Mouse (Mus musculus) limb, embryonic 15.5 days (tissue): ENCODE results near the gene Slc29a2. TPM values are rescaled to one million over a fixed set of nuclear protein-coding genes. Genes with fewer than 3 reads are reported as not detected.

Experiments
- ATAC-seq: fragments of 200-750 bp; cut with Nextera tagmentation; 2 replicates; pipeline ENCODE4 v1.8.0; 2017; ENCODE audit warnings: low read depth, moderate TSS enrichment; ENCODE audit not compliant: insufficient number of reproducible peaks, low FRiP score, low TSS enrichment
- H3K27ac ChIP-seq: fragments of 300-500 bp; sonication (generic); 2 replicates; pipeline ENCODE4 v1.5.1; 2015; ENCODE audit warnings: moderate library complexity, mild to moderate bottlenecking, inconsistent platforms
- H3K27me3 ChIP-seq: fragments of 300-500 bp; sonication (generic); 2 replicates; pipeline ENCODE4 v1.6.1; 2015; ENCODE audit warnings: inconsistent platforms
- H3K36me3 ChIP-seq: fragments of 300-500 bp; sonication (generic); 2 replicates; pipeline ENCODE4 v1.6.1; 2015; ENCODE audit warnings: inconsistent platforms
- H3K4me1 ChIP-seq: fragments of 300-500 bp; sonication (generic); 2 replicates; pipeline ENCODE4 v1.6.1; 2015; ENCODE audit warnings: inconsistent platforms
- H3K4me2 ChIP-seq: fragments of 300-500 bp; sonication (generic); 2 replicates; pipeline ENCODE4 v1.6.1; 2015; ENCODE audit warnings: mild to moderate bottlenecking, inconsistent platforms
- H3K4me3 ChIP-seq: fragments of 300-500 bp; sonication (generic); 2 replicates; pipeline ENCODE4 v1.5.1; 2015; ENCODE audit warnings: mild to moderate bottlenecking, inconsistent platforms
- H3K9ac ChIP-seq: fragments of 300-500 bp; sonication (generic); 2 replicates; pipeline ENCODE4 v1.6.1; 2015; ENCODE audit warnings: inconsistent platforms
- H3K9me3 ChIP-seq: fragments of 300-500 bp; sonication (generic); 2 replicates; pipeline ENCODE4 v1.6.1; 2016; ENCODE audit warnings: inconsistent platforms
- WGBS: fragments of 180-500 bp; shearing (Covaris S2); methylation state at CpG from one replicate; pipeline ENCODE4 v1.1.7; 2015; 5-methylcytosine and 5-hydroxymethylcytosine counted together
- polyA plus RNA-seq: library from polyadenylated mRNA; unstranded; fragments of >200 nt; fragmentation: Nextera tagmentation; extraction: Ambion mirVana; gene quantifications from 2 replicates; pipeline ENCODE4 v1.2.1, GENCODE M21; 2015

Gene Slc29a2
- polyA plus RNA-seq, 1 experiment from 2014 or later, result 4.4 TPM

- H3K27ac ChIP-seq, result no peak overlapping the region
- WGBS, result 45% methylated on average over 6 of the region's 6 CpGs
- peaks cover 55% of the 10 kb centered on the region for H3K4me1 ChIP-seq
- no peak for ATAC-seq
- no peaks in the 10 kb centered on the region for H3K9me3 ChIP-seq
- H3K4me3 ChIP-seq, result no peak overlapping the region
- H3K36me3 ChIP-seq, result no peaks in the 10 kb centered on the region
- H3K9ac ChIP-seq, result no peak overlapping the region
- no peaks in the 10 kb centered on the region for H3K27me3 ChIP-seq
- no peak overlapping the region for H3K4me2 ChIP-seq
Measured at GRCm38 (mm10) chr19:5062446-5062845, 38.8 kb downstream of the Slc29a2 start.

GRCm38 (mm10) chr19:5065104-5065503 is 41.4 kb downstream of the Slc29a2 start:
- peaks cover 3% of the 10 kb centered on the region; the same call in 1 of the 2 replicates for H3K27me3 ChIP-seq
- no peaks in the 10 kb centered on the region for H3K36me3 ChIP-seq
- no peaks in the 10 kb centered on the region for H3K9me3 ChIP-seq
- peaks cover 58% of the 10 kb centered on the region for H3K4me1 ChIP-seq
- H3K27ac ChIP-seq, result no peak overlapping the region
- 59% methylated on average over 7 of the region's 7 CpGs for WGBS
- no peak overlapping the region for H3K9ac ChIP-seq
- no peak overlapping the region for H3K4me2 ChIP-seq
- ATAC-seq, result no peak
- no peak overlapping the region for H3K4me3 ChIP-seq

DNA sequence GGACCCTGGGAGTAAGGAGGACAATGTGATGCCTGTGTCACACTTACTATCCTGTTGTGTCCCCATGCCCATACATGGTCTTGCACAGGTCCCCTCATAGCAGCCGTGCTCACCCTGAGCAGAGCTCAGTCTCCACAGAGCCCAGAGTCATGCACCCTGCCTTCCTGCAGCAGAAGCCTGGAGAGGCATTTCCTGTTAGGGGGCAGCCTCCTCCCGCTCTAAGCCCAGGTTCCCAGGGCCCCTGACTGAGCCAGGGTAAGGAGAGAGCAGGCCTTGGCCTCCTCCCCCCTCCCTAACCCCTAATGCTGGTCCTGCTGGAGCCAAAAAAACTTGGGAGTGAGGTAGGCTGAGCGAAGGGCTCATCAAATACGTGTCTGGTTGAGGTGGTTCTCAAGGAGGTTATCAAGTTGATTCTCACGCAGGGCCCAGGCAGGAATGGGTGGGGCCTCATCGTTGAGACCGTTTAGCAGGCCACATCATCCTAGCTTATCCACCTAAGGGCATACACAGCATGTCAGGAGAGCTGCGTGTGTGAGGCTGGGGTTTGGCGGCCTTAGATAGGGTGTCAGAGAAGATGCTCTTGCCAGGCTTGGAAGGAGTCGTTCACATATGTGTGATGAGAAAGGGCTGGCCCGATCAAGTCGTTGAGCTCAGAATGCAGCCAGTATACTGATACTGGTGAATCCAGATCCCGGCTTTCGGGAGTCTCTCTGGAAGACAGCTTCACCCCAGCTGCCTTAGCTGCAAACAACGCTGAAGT is 43.6 kb downstream of the Slc29a2 start:
- H3K4me3 ChIP-seq, result peak overlapping the region; percentile 67
- peak overlapping the region; percentile 91 for H3K4me2 ChIP-seq
- peak overlapping the region; percentile 96 for H3K27ac ChIP-seq
- no peaks in the 10 kb centered on the region for H3K36me3 ChIP-seq
- no peaks in the 10 kb centered on the region for H3K9me3 ChIP-seq
- H3K27me3 ChIP-seq, result peaks cover 3% of the 10 kb centered on the region; the same call in 1 of the 2 replicates
- H3K4me1 ChIP-seq, result peaks cover 60% of the 10 kb centered on the region
- WGBS, result 7% methylated on average over 15 of the region's 15 CpGs
- peak overlapping the region; percentile 80 for H3K9ac ChIP-seq
- no peak for ATAC-seq

DNA sequence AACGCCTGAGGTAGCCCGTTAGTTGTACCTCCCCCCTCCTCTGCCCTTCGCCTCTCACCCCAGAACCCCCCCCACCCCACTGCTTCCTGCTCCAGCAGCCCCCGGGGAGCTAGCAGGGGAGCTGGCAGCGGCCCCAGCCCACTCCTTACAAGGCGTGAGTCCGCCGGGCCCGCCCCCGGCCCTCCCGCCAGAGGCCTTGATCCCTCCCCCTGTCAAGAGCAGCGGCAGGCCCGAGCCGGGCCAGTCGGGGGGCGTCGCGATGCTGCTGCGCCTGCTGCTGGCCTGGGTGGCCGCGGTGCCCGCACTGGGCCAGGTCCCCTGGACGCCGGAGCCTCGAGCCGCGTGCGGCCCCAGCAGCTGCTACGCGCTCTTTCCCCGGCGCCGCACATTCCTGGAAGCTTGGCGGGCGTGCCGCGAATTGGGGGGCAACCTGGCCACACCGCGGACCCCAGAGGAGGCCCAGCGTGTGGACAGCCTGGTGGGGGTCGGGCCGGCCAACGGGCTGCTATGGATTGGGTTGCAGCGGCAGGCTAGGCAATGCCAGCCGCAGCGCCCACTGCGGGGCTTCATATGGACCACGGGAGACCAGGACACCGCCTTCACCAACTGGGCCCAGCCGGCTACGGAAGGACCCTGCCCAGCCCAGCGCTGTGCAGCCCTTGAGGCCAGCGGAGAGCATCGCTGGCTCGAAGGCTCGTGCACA is 44.4 kb downstream of the Slc29a2 start, which contains the start of gene Cd248:
TSS of gene Cd248 (plus strand) at position 212 of the 703 bp plus-strand sequence.
- under 1% methylated on average over 52 of the region's 56 CpGs for WGBS
- H3K4me1 ChIP-seq, result peaks cover 66% of the 10 kb centered on the region
- ATAC-seq, result peak; percentile 64
- H3K27ac ChIP-seq, result peak within 1 kb of the TSS; percentile 96
- H3K4me2 ChIP-seq, result peak within 1 kb of the TSS; percentile 91
- peak within 1 kb of the TSS; percentile 67 for H3K4me3 ChIP-seq
- H3K9ac ChIP-seq, result peak within 1 kb of the TSS; percentile 80
- H3K36me3 ChIP-seq, result no peaks in the 10 kb centered on the region
- H3K9me3 ChIP-seq, result no peaks in the 10 kb centered on the region
- H3K27me3 ChIP-seq, result peaks cover 3% of the 10 kb centered on the region; the same call in 1 of the 2 replicates

DNA sequence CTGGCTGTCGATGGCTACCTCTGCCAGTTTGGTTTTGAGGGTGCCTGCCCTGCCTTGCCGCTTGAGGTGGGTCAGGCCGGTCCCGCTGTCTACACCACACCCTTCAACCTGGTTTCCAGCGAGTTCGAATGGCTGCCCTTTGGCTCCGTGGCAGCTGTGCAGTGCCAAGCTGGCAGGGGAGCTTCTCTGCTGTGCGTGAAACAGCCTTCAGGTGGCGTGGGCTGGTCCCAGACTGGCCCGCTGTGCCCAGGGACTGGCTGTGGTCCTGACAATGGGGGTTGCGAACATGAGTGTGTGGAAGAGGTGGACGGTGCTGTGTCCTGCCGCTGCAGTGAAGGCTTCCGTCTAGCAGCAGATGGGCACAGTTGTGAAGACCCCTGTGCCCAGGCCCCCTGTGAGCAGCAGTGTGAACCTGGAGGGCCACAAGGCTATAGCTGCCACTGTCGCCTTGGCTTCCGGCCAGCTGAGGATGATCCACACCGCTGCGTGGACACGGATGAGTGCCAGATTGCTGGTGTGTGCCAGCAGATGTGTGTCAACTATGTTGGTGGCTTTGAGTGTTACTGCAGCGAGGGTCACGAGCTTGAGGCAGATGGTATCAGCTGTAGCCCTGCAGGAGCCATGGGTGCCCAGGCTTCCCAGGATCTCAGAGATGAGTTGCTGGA is 45.0 kb downstream of the Slc29a2 start:
- no peaks in the 10 kb centered on the region for H3K36me3 ChIP-seq
- no peak for ATAC-seq
- peak overlapping the region; percentile 96 for H3K27ac ChIP-seq
- H3K4me1 ChIP-seq, result peaks cover 72% of the 10 kb centered on the region
- H3K4me2 ChIP-seq, result peak overlapping the region; percentile 91
- peak overlapping the region; percentile 80 for H3K9ac ChIP-seq
- peaks cover 3% of the 10 kb centered on the region; the same call in 1 of the 2 replicates for H3K27me3 ChIP-seq
- peak overlapping the region; percentile 67 for H3K4me3 ChIP-seq
- 27% methylated on average over 21 of the region's 21 CpGs for WGBS
- H3K9me3 ChIP-seq, result no peaks in the 10 kb centered on the region

- H3K4me2 ChIP-seq, result peak overlapping the region; percentile 91
- WGBS, result 69% methylated on average over 5 of the region's 5 CpGs
Measured at GRCm38 (mm10) chr19:5069486-5069885, 45.8 kb downstream of the Slc29a2 start.

GRCm38 (mm10) chr19:5069978-5070377 is 46.3 kb downstream of the Slc29a2 start:
- peak overlapping the region; percentile 91 for H3K4me2 ChIP-seq
- no peaks in the 10 kb centered on the region for H3K36me3 ChIP-seq
- peaks cover 71% of the 10 kb centered on the region for H3K4me1 ChIP-seq
- ATAC-seq, result no peak
- peak overlapping the region; percentile 67 for H3K4me3 ChIP-seq
- 71% methylated on average over 7 of the region's 7 CpGs for WGBS
- H3K27ac ChIP-seq, result peak overlapping the region; percentile 96
- peaks cover 6% of the 10 kb centered on the region; the same call in 1 of the 2 replicates for H3K27me3 ChIP-seq
- 0 out of 2 replicates have a peak overlapping the region, but pooled peaks have one; percentile 20 for H3K9ac ChIP-seq
- no peaks in the 10 kb centered on the region for H3K9me3 ChIP-seq

More at GRCm38 (mm10) chr19:5069486-5069885, 45.8 kb downstream of the Slc29a2 start:
- H3K36me3 ChIP-seq, result no peaks in the 10 kb centered on the region
- peak overlapping the region; percentile 67 for H3K4me3 ChIP-seq
- no peak overlapping the region for H3K9ac ChIP-seq
- H3K27ac ChIP-seq, result peak overlapping the region; percentile 96
- ATAC-seq, result no peak
- H3K4me1 ChIP-seq, result peaks cover 74% of the 10 kb centered on the region
- peaks cover 6% of the 10 kb centered on the region; the same call in 1 of the 2 replicates for H3K27me3 ChIP-seq
- no peaks in the 10 kb centered on the region for H3K9me3 ChIP-seq

DNA sequence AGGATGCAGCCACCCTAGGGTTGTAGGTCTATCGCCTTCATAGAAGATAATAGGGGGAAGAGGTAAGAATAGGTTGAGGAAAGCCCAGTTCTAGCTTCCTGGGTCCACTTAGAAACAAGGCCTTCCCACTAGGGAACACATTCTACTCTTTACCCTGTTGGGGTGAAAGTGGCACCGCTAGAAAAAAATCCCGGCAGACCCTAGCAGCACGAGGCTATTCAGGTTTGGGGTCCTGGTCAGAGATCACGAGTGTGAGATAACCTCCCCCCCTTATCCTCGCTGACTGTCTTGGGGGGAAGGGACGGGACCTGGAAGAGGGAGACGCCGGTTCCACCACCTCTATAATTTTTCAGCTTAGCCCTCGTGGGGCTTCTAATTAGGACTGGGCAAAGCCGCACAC is 47.4 kb downstream of the Slc29a2 start:
- Histone ChIP-seq H3K27ac (peak overlapping the region; percentile 96), H3K4me2 (peak overlapping the region; percentile 91), H3K4me1 (peaks cover 64% of the 10 kb centered on the region), H3K27me3 (peaks cover 6% of the 10 kb centered on the region; the same call in 1 of the 2 replicates), H3K36me3 (no peaks in the 10 kb centered on the region), H3K4me3 (peak overlapping the region; percentile 67), H3K9ac (peak overlapping the region; percentile 28; the same call in 1 of the 2 replicates), H3K9me3 (no peaks in the 10 kb centered on the region)
- 8% methylated on average over 11 of the region's 11 CpGs for WGBS
- ATAC-seq, result no peak

GRCm38 (mm10) chr19:5071545-5072369 is 48.1 kb downstream of the Slc29a2 start:
- under 1% methylated on average over 40 of the region's 40 CpGs for WGBS
- Histone ChIP-seq H3K9ac (peak overlapping the region; percentile 28; the same call in 1 of the 2 replicates), H3K4me2 (peak overlapping the region; percentile 91), H3K27me3 (peaks cover 6% of the 10 kb centered on the region; the same call in 1 of the 2 replicates), H3K4me1 (peaks cover 63% of the 10 kb centered on the region), H3K4me3 (peak overlapping the region; percentile 67), H3K27ac (peak overlapping the region; percentile 96), H3K36me3 (no peaks in the 10 kb centered on the region), H3K9me3 (no peaks in the 10 kb centered on the region)
- peak; percentile 86 for ATAC-seq

DNA sequence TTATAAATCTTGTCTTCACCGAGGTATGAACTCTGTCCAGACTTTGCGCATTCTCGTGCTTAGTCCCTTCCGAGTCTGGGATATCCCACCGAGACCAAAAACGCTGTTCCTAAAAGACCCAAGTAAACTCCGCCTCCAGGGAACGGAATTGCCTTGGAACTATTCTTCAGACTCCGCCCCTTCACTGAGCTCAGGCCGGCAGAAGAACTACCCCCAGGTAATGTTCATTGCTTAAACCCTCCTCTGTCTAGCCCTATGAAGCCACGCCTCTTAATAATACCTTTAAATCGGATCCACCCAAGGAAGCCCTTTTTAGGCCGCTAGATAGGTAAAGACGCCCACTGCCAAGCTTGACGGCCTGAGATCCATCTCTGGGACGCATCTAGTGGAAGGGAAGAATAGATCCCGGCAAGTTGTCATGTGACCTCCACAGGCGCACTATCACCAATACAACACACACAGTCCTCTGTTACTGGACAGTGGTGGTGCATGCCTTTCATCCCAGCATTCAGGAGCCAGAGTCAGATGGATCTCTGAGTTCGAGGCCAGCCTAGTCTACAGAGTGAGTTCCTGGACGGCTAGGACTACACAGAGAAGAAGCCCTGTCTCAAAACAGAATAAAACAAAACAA is 48.8 kb downstream of the Slc29a2 start:
- Histone ChIP-seq H3K27me3 (peaks cover 6% of the 10 kb centered on the region; the same call in 1 of the 2 replicates), H3K27ac (peak overlapping the region; percentile 96), H3K4me3 (peak overlapping the region; percentile 67), H3K36me3 (no peaks in the 10 kb centered on the region), H3K4me2 (peak overlapping the region; percentile 91), H3K4me1 (peaks cover 56% of the 10 kb centered on the region), H3K9me3 (no peaks in the 10 kb centered on the region), H3K9ac (no peak overlapping the region)
- 2% methylated on average over 20 of the region's 20 CpGs for WGBS
- ATAC-seq, result no peak
